ENCODE assay signal across 17 mouse cellular contexts in genomic region chr6:39273427-39273826, GRCm38 (mm10).
DNase-seq lines count a peak whose midpoint lies in the region; ATAC-seq and TF ChIP-seq lines count a peak whose summit lies in the region.
"Had no signal": no experiment of that assay in that cellular context is flagged by ENCODE, and none has a peak within 500 bp of the region (broad histone marks: within the 10 kb centered on the region; RNA-seq: fewer than 3 reads in every experiment).

No protein-coding gene starts in this region.

- H3K9me3 ChIP-seq in midbrain, postnatal 0 days (ENCODE audit: low read length): no peaks in the 10 kb centered on the region
- peaks cover 3% of the 10 kb centered on the region; the same call in 1 of the 2 replicates for H3K9me3 ChIP-seq in midbrain, embryonic 10.5 days (replicated peaks)
- H3K9me3 ChIP-seq: forebrain, embryonic 15.5 days; liver, embryonic 13.5 days had no signal

- DNase-seq in kidney, adult 2 months: no peak
- no peak for DNase-seq in kidney, adult 11 months
- DNase-seq in midbrain, postnatal 0 days (ENCODE audit: low spot score): no peak
- no peak for DNase-seq in midbrain, embryonic 10.5 days (ENCODE audit: low spot score)
- peak; percentile 78 for DNase-seq in ZHBTc4 (ENCODE audit: low read depth, low spot score)
- DNase-seq in cerebellum, adult 9-11 months: no peak
- no peak for DNase-seq in right cerebral cortex, postnatal 10 days (ENCODE audit: low spot score in 2 of 2)
- DNase-seq: adrenal gland, postnatal 14 days; cerebellum, adult 8-10 months; embryo, embryonic 11 days; heart, postnatal 36 days; kidney, postnatal 14 days; liver, embryonic 13.5 days; right cerebral cortex, postnatal 14 days; thymus, adult 18-20 months had no signal

- no peaks in the 10 kb centered on the region for H3K27me3 ChIP-seq in kidney, adult 2 months (replicated peaks; ENCODE audit: control insufficient read depth, insufficient read depth, low read length)
- no peaks in the 10 kb centered on the region for H3K27me3 ChIP-seq in midbrain, postnatal 0 days (ENCODE audit: insufficient read depth, low read length)
- no peaks in the 10 kb centered on the region for H3K27me3 ChIP-seq in midbrain, embryonic 10.5 days (ENCODE audit: low read depth, poor library complexity, severe bottlenecking)
- H3K27me3 ChIP-seq: forebrain, embryonic 15.5 days; liver, embryonic 13.5 days had no signal

- H3K27ac ChIP-seq in kidney, adult 2 months (ENCODE audit: insufficient read depth, low read depth, low read length): no peak overlapping the region
- no peak overlapping the region for H3K27ac ChIP-seq in midbrain, postnatal 0 days (ENCODE audit: low read depth, low read length)
- H3K27ac ChIP-seq in midbrain, embryonic 10.5 days (replicated peaks): no peak overlapping the region
- H3K27ac ChIP-seq: forebrain, embryonic 15.5 days; liver, embryonic 13.5 days had no signal

- no peak overlapping the region for H3K4me2 ChIP-seq in midbrain, postnatal 0 days (ENCODE audit: low read depth, low read length, poor library complexity, severe bottlenecking)
- H3K4me2 ChIP-seq: forebrain, embryonic 15.5 days; liver, embryonic 13.5 days had no signal

- H3K36me3 ChIP-seq in kidney, adult 2 months (ENCODE audit: control insufficient read depth, insufficient read depth, low read length): no peaks in the 10 kb centered on the region
- no peaks in the 10 kb centered on the region for H3K36me3 ChIP-seq in midbrain, postnatal 0 days (ENCODE audit: insufficient read depth, low read length)
- H3K36me3 ChIP-seq in midbrain, embryonic 10.5 days: no peaks in the 10 kb centered on the region
- H3K36me3 ChIP-seq: forebrain, embryonic 15.5 days; liver, embryonic 13.5 days had no signal

- H3K4me3 ChIP-seq in kidney, adult 2 months (ENCODE audit: insufficient read depth, low read depth, low read length): no peak overlapping the region
- no peak overlapping the region for H3K4me3 ChIP-seq in midbrain, postnatal 0 days (ENCODE audit: low read depth, low read length)
- H3K4me3 ChIP-seq in midbrain, embryonic 10.5 days: no peak overlapping the region
- H3K4me3 ChIP-seq: forebrain, embryonic 15.5 days; liver, embryonic 13.5 days had no signal

- peaks cover 3% of the 10 kb centered on the region; the same call in 1 of the 2 replicates for H3K4me1 ChIP-seq in kidney, adult 2 months (ENCODE audit: control insufficient read depth, insufficient read depth, low read length)
- H3K4me1 ChIP-seq in midbrain, postnatal 0 days (ENCODE audit: insufficient read depth, low read length): no peaks in the 10 kb centered on the region; the same call in 1 of the 2 replicates
- H3K4me1 ChIP-seq in midbrain, embryonic 10.5 days: peaks cover 14% of the 10 kb centered on the region
- H3K4me1 ChIP-seq: forebrain, embryonic 15.5 days; liver, embryonic 13.5 days had no signal

- 0 out of 2 replicates have a peak, but pooled peaks have one; percentile 9 for TF ChIP-seq CTCF in kidney, adult 2 months (conservative IDR thresholded peaks at IDR 0.05; ENCODE audit: insufficient read depth, insufficient read length, low read depth, low read length)
- peak; percentile 32 for TF ChIP-seq CTCF in midbrain, postnatal 0 days (IDR thresholded peaks at IDR 0.05)

- WGBS in kidney, adult 2 months: 98% methylated on average over 1 of the region's 1 CpGs
- 92% methylated on average over 1 of the region's 1 CpGs for WGBS in midbrain, postnatal 0 days
- 97% methylated on average over 1 of the region's 1 CpGs for WGBS in midbrain, embryonic 10.5 days

- ATAC-seq in midbrain, postnatal 0 days (ENCODE audit: low FRiP score): no peak
- ATAC-seq: forebrain, embryonic 15.5 days; midbrain, embryonic 16.5 days had no signal

- TF ChIP-seq POLR2A in kidney, adult 2 months (IDR thresholded peaks at IDR 0.05; ENCODE audit: low read depth, low read length): no peak

- no peak overlapping the region for H3K9ac ChIP-seq in midbrain, postnatal 0 days (replicated peaks; ENCODE audit: low read length, poor library complexity, severe bottlenecking)
- H3K9ac ChIP-seq: forebrain, embryonic 15.5 days; liver, embryonic 13.5 days had no signal
